Mouse (Mus musculus): Measurements from ENCODE around the gene Rasgrp2. TPM values are rescaled to one million over a fixed set of nuclear protein-coding genes. Genes with fewer than 3 reads are reported as not detected.

Gene Rasgrp2
- polyA plus RNA-seq, 1 experiment = 53.1 TPM

DNA sequence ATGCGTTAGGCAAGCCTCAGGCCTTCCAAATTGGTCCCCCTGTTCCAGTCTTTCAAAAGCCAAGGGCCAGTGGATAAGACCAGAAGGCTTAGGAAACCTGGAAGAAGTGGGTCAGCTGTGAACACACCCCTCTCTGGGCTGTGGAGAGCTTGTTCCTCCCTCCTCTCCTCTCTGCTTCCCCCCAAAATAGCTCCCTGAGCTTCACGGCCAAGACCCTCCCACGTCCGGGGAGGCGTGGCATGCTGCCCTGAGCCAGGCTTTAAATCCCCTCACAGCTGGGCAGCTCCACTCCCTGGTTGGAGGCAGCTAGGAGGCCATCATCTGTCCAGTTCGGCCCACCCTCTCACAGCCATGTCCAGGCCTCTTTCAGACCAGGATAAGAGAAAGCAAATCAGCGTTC, 15.0 kb upstream of the Rasgrp2 start, which contains the start of gene Pygm:
Pygm (plus strand) TSS at position 272 of the 400 bp plus-strand sequence.
- DNase-seq (ENCODE audit: low read depth) = peak; percentile 31
- TF ChIP-seq CTCF (IDR thresholded peaks at IDR 0.05; ENCODE audit: borderline replicate concordance, extremely low read depth, insufficient read depth, insufficient read length) = no peak
- no peak for TF ChIP-seq POLR2A (IDR thresholded peaks at IDR 0.05; ENCODE audit: borderline replicate concordance, extremely low read depth, insufficient read depth, insufficient read length, poor library complexity, severe bottlenecking)

DNA sequence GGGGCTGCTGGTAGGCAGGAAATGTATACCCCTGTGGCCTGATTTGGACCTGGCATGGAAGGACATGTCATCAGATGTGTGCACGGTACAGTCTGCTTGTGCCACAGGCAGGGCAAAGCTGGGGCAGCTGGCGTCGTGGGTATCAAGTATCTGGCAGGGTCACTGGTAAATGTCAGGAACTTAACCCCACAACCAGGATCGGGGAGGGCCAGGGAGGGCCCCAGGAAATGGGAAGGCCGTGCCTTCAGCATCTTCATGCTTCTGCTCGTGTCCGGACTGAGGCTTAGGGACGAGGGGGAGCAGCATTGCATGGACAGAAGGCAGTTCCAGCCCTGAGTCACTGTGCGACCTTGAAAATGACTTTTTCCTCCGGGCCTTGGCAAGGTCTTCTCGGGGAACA, 14.2 kb upstream of the Rasgrp2 start:
- no peak for DNase-seq (ENCODE audit: low read depth)
- TF ChIP-seq POLR2A (IDR thresholded peaks at IDR 0.05; ENCODE audit: borderline replicate concordance, extremely low read depth, insufficient read depth, insufficient read length, poor library complexity, severe bottlenecking) (no peak), CTCF (IDR thresholded peaks at IDR 0.05; ENCODE audit: borderline replicate concordance, extremely low read depth, insufficient read depth, insufficient read length) (no peak)

DNA sequence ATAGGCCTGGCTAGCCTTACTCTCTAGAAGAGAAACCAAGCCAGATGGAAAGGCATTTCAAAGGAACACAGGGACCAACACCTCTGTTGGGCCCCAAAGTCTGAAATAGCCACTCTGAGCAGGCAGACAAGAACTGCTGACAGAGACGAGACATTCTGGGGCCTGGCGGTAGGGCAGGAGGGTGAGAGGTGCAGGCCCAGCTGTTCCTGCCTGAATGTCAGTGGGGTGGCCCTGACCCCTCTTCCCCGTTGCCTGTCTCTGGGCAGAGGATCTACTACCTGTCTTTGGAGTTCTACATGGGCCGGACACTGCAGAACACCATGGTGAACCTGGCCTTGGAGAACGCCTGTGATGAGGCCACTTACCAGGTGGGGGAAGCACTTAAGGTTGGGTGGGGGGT, 13.7 kb upstream of the Rasgrp2 start:
- TF ChIP-seq POLR2A (IDR thresholded peaks at IDR 0.05; ENCODE audit: borderline replicate concordance, extremely low read depth, insufficient read depth, insufficient read length, poor library complexity, severe bottlenecking) (no peak), CTCF (IDR thresholded peaks at IDR 0.05; ENCODE audit: borderline replicate concordance, extremely low read depth, insufficient read depth, insufficient read length) (no peak)
- DNase-seq (ENCODE audit: low read depth) = no peak

DNA sequence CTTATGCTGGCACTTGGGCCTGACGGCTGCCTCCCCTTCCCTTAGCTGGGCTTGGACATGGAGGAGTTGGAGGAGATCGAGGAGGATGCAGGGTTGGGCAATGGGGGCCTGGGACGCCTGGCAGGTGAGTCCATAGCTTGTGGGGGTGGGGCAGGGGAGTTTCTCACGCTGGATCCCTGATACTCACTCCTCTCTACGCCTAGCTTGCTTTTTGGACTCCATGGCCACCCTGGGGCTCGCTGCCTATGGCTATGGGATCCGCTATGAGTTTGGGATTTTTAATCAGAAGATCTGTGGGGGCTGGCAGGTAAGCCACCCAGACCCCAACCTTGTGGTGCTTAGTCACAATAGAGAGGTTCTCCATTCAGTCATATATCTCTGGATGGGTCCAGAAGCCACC, 13.3 kb upstream of the Rasgrp2 start:
- TF ChIP-seq CTCF (IDR thresholded peaks at IDR 0.05; ENCODE audit: borderline replicate concordance, extremely low read depth, insufficient read depth, insufficient read length) (no peak), POLR2A (IDR thresholded peaks at IDR 0.05; ENCODE audit: borderline replicate concordance, extremely low read depth, insufficient read depth, insufficient read length, poor library complexity, severe bottlenecking) (no peak)
- DNase-seq (ENCODE audit: low read depth) = no peak

DNA sequence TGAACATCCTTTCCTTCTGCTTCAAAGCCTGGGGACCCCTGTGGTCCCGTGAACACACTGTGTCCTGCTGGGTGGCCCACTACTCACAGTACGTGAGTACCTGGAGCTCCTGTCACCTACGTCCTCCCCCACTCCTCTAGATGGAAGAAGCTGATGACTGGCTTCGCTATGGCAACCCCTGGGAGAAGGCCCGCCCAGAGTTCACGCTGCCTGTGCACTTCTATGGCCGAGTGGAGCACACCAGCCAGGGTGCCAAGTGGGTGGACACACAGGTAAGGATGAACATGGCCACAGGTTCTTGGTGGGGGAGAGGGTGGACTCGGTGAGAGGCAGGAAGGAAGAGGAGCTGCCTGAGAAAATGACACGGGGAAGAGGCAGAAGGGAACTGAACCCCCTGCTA, 12.9 kb upstream of the Rasgrp2 start:
- no peak for DNase-seq (ENCODE audit: low read depth)
- TF ChIP-seq CTCF (IDR thresholded peaks at IDR 0.05; ENCODE audit: borderline replicate concordance, extremely low read depth, insufficient read depth, insufficient read length) (no peak), POLR2A (IDR thresholded peaks at IDR 0.05; ENCODE audit: borderline replicate concordance, extremely low read depth, insufficient read depth, insufficient read length, poor library complexity, severe bottlenecking) (no peak)

DNA sequence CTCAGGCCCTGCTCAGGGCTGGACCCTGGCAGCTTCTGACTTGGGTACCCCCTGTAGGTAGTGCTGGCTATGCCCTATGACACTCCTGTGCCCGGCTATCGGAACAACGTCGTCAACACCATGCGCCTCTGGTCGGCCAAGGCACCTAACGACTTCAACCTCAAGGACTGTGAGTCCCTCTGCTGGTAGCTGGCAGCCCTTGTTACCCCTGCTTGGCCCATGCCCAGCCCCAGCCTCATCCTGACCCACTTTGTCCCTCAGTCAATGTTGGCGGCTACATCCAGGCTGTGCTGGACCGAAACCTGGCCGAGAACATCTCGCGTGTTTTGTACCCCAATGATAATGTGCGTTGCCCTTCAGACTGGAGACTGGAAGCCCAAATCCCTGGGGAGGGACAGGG, 11.1 kb upstream of the Rasgrp2 start:
- TF ChIP-seq CTCF (IDR thresholded peaks at IDR 0.05; ENCODE audit: borderline replicate concordance, extremely low read depth, insufficient read depth, insufficient read length) (no peak), POLR2A (IDR thresholded peaks at IDR 0.05; ENCODE audit: borderline replicate concordance, extremely low read depth, insufficient read depth, insufficient read length, poor library complexity, severe bottlenecking) (no peak)
- DNase-seq (ENCODE audit: low read depth) = no peak

DNA sequence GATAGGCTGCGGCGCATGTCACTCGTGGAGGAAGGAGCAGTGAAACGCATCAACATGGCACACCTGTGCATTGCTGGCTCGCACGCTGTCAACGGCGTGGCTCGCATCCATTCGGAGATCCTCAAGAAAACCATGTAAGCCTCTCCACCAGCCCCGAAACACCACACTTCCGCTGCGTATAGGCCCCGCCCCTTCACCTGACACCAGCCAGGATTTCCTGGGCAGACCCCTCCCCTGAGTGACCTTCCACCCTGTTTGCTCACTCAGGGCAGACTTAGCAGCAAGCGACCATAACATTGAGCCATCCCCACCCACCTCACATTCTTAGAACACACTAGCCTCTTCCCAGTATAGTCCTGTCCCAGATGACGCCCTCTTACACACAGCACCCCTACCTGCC, 9.3 kb upstream of the Rasgrp2 start:
- DNase-seq (ENCODE audit: low read depth) = no peak
- TF ChIP-seq CTCF (IDR thresholded peaks at IDR 0.05; ENCODE audit: borderline replicate concordance, extremely low read depth, insufficient read depth, insufficient read length) = no peak
- TF ChIP-seq POLR2A (IDR thresholded peaks at IDR 0.05; ENCODE audit: borderline replicate concordance, extremely low read depth, insufficient read depth, insufficient read length, poor library complexity, severe bottlenecking) = no peak

DNA sequence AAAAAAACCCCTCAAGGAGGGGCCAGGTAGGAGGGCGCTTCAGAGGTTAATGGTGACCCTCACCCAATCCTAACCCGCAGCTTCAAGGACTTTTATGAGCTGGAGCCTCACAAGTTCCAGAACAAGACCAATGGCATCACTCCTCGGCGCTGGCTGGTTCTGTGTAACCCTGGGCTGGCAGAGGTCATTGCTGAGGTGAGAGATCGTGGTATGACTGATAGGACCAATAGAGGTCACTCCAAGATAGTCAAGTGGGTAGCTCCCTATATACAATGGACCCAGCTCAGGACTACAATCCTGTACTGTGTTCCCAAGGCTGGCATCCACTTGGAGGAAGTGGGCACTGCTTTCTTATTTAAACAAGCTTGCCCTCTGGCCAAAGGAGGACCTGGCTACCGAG, 8.9 kb upstream of the Rasgrp2 start:
- no peak for DNase-seq (ENCODE audit: low read depth)
- TF ChIP-seq CTCF (IDR thresholded peaks at IDR 0.05; ENCODE audit: borderline replicate concordance, extremely low read depth, insufficient read depth, insufficient read length) = no peak
- no peak for TF ChIP-seq POLR2A (IDR thresholded peaks at IDR 0.05; ENCODE audit: borderline replicate concordance, extremely low read depth, insufficient read depth, insufficient read length, poor library complexity, severe bottlenecking)

DNA sequence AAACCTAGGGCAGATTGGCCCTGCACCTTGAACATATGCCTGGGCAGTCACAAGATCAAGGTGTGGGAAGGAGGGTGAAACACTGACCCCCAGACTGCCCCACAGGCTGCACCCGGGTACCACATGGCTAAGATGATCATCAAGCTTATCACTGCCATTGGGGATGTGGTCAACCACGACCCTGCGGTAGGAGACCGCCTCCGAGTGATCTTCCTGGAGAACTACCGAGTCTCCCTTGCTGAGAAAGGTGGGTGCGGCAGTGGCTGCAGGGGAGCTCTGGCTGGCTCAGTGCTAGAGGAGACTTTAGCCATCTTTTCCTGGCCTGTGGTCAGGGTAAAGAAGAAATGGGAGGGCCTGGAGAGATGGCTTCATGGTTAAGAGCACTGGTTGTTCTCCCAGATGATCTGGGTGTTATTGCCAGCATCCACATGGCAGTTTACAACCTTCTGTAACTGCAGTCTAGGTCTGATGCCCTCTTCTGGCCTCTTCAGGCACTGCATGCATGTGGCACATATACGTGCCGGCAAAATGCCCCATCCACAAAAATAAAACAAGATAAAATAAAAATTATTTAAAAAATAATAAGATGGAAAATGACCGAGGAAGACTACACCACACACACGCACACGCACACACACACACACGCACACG, 6.3 kb upstream of the Rasgrp2 start:
- no peak for DNase-seq (ENCODE audit: low read depth)
- TF ChIP-seq CTCF (IDR thresholded peaks at IDR 0.05; ENCODE audit: borderline replicate concordance, extremely low read depth, insufficient read depth, insufficient read length) (peak; percentile 38; the same call in 1 of the 2 replicates), POLR2A (IDR thresholded peaks at IDR 0.05; ENCODE audit: borderline replicate concordance, extremely low read depth, insufficient read depth, insufficient read length, poor library complexity, severe bottlenecking) (no peak)

DNA sequence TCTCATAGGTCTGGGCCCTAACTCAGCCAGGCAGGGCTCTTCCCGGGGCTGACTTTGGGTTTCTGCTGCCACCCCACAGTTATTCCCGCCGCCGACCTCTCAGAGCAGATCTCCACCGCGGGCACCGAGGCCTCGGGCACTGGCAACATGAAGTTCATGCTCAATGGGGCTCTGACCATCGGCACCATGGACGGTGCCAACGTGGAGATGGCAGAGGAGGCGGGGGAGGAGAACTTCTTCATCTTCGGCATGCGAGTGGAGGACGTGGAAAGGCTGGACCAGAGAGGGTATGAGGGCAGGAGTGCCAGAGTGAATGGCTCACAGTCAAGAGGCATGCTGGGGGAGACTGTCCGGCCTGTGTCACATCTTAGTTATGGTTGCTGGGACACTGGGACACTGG, 5.5 kb upstream of the Rasgrp2 start:
- TF ChIP-seq POLR2A (IDR thresholded peaks at IDR 0.05; ENCODE audit: borderline replicate concordance, extremely low read depth, insufficient read depth, insufficient read length, poor library complexity, severe bottlenecking) (no peak), CTCF (IDR thresholded peaks at IDR 0.05; ENCODE audit: borderline replicate concordance, extremely low read depth, insufficient read depth, insufficient read length) (no peak)
- DNase-seq (ENCODE audit: low read depth) = no peak

DNA sequence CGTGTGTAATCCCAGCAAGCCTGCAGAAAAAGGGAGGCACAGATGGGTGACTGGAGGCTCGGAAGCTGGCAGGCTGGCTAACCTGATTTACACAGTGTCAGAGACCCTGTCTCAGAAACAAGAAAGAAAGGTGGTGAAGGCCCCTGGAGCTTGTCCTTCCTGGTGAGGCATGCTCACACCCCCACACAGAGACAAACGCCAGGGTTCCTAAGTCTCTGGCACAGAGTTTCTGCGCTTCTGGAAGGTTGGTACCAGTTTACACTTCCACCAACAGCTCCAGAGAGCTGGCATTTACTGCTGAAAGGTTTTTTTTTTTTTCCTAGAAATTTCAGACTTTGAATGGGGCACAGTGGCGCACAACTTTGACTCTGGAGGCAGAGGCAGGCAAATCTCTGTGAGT, 2.9 kb upstream of the Rasgrp2 start:
- TF ChIP-seq CTCF (IDR thresholded peaks at IDR 0.05; ENCODE audit: borderline replicate concordance, extremely low read depth, insufficient read depth, insufficient read length) = no peak
- no peak for TF ChIP-seq POLR2A (IDR thresholded peaks at IDR 0.05; ENCODE audit: borderline replicate concordance, extremely low read depth, insufficient read depth, insufficient read length, poor library complexity, severe bottlenecking)

DNA sequence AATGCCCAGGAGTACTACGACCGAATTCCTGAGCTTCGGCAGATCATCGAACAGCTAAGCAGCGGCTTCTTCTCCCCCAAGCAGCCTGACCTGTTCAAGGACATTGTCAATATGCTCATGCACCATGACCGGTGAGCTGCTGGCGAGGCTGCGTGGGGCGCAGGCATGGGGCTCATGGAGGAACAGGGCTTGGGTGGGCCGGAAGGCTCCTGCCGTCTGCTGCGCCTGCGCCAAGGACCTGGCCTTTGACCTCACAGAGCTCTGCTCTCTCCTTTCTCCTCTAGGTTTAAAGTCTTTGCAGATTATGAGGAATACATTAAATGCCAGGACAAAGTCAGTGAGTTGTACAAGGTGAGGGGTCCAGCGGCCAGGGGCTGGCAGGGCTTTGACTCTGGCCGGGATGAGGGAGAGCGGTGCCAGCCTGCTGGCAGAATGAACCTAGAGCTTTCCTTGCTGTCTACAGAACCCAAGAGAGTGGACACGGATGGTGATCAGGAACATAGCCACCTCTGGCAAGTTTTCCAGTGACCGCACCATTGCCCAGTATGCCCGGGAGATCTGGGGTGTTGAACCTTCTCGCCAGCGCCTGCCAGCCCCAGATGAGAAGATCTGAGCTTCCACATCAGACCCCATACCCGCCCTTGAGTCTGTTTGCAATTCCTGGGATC, 1.4 kb upstream of the Rasgrp2 start:
- TF ChIP-seq CTCF (IDR thresholded peaks at IDR 0.05; ENCODE audit: borderline replicate concordance, extremely low read depth, insufficient read depth, insufficient read length) (no peak), POLR2A (IDR thresholded peaks at IDR 0.05; ENCODE audit: borderline replicate concordance, extremely low read depth, insufficient read depth, insufficient read length, poor library complexity, severe bottlenecking) (no peak)
- DNase-seq (ENCODE audit: low read depth) = no peak

More for the DNA sequence above, 2.9 kb upstream of the Rasgrp2 start:
- DNase-seq (ENCODE audit: low read depth) = no peak

Data from brain, embryonic 14.5 days (tissue).